Mouse (Mus musculus): ENCODE measurements around the gene B230118H07Rik.

DNA sequence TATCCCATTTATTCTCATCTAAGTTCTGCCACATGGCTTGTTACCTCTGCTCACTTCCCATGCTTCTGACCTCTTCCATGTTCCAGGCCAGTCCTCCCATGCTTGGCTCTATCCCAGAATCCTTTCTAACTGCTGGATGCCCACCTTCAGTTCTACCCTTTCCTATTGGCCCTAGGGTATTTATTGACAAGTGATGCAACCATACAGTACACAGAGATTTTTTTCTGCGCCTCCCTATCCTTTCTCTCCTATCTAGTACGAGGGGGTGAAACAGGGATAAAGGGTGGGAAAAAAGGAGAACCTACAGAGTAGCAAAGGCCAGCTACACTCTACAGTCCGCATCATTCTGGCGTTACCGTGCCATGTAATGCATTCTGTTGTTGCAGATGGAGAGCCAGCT lies 38.7 kb upstream of the B230118H07Rik start:
- no peak for TF ChIP-seq POLR2A (IDR thresholded peaks at IDR 0.05; ENCODE audit: borderline replicate concordance, control insufficient read depth, low read depth, low read length)
- TF ChIP-seq CTCF (IDR thresholded peaks at IDR 0.05; ENCODE audit: control insufficient read depth, insufficient read depth, low read length), result no peak
